Mouse (Mus musculus) limb, embryonic 13.5 days (tissue): ENCODE data around the gene Birc6. TPM values are rescaled to one million over a fixed set of nuclear protein-coding genes. Genes with fewer than 3 reads are reported as not detected.

Experiments used
- ATAC-seq: fragments of 200-750 bp; cut with Nextera tagmentation; 2 replicates; pipeline ENCODE4 v1.8.0; 2017; ENCODE audit warnings: low read depth, moderate number of reproducible peaks, moderate TSS enrichment; ENCODE audit not compliant: low FRiP score
- H3K27ac ChIP-seq: fragments of 300-500 bp; sonication (generic); 2 replicates; pipeline ENCODE4 v1.5.1; 2015; ENCODE audit warnings: inconsistent platforms, mild to moderate bottlenecking, moderate library complexity
- H3K27me3 ChIP-seq: fragments of 300-500 bp; sonication (generic); 2 replicates; pipeline ENCODE4 v1.6.1; 2015; ENCODE audit warnings: mild to moderate bottlenecking, inconsistent platforms
- H3K36me3 ChIP-seq: fragments of 300-500 bp; sonication (generic); 2 replicates; pipeline ENCODE4 v1.6.1; 2015; ENCODE audit warnings: inconsistent platforms, mild to moderate bottlenecking, moderate library complexity
- H3K4me1 ChIP-seq: fragments of 300-500 bp; sonication (generic); 2 replicates; pipeline ENCODE4 v1.6.1; 2015; ENCODE audit warnings: inconsistent platforms
- H3K4me2 ChIP-seq: fragments of 300-500 bp; sonication (generic); replicated peaks from 2 replicates; pipeline ENCODE4 v1.6.1; 2015; ENCODE audit warnings: inconsistent platforms, mild to moderate bottlenecking, moderate library complexity
- H3K4me3 ChIP-seq: fragments of 300-500 bp; sonication (generic); 2 replicates; pipeline ENCODE4 v1.5.1; 2015; ENCODE audit warnings: moderate library complexity, mild to moderate bottlenecking, inconsistent platforms
- H3K9ac ChIP-seq: fragments of 300-500 bp; sonication (generic); 2 replicates; pipeline ENCODE4 v1.6.1; 2015; ENCODE audit warnings: mild to moderate bottlenecking, inconsistent platforms
- H3K9me3 ChIP-seq: fragments of 300-500 bp; sonication (generic); 2 replicates; pipeline ENCODE4 v1.6.1; 2016; ENCODE audit warnings: inconsistent platforms
- WGBS: fragments of 180-500 bp; shearing (Covaris S2); methylation state at CpG from one replicate; pipeline ENCODE4 v1.1.7; 2015; 5-methylcytosine and 5-hydroxymethylcytosine counted together
- polyA plus RNA-seq: library from polyadenylated mRNA; unstranded; fragments of >200 nt; fragmentation: Nextera tagmentation; extraction: Ambion mirVana; gene quantifications from 2 replicates; pipeline ENCODE4 v1.2.1, GENCODE M21; 2015

Birc6 gene
- polyA plus RNA-seq, 1 experiment from 2014 or later, result 104 TPM

- H3K4me1 ChIP-seq, result 0 out of 2 replicates have a peak, but pooled peaks cover 2% of the 10 kb centered on the region
- H3K4me2 ChIP-seq, result no peak overlapping the region
- ATAC-seq, result 0 out of 2 replicates have a peak, but pooled peaks have one; percentile 28
- H3K9me3 ChIP-seq, result no peaks in the 10 kb centered on the region
- H3K36me3 ChIP-seq, result peaks cover 35% of the 10 kb centered on the region
- WGBS, result 53% methylated on average over 5 of the region's 5 CpGs
- no peaks in the 10 kb centered on the region for H3K27me3 ChIP-seq
- no peak overlapping the region for H3K27ac ChIP-seq
- no peak overlapping the region for H3K9ac ChIP-seq
- no peak overlapping the region for H3K4me3 ChIP-seq
These were observed 49.1 kb downstream of the Birc6 start for GRCm38 (mm10) chr17:74577173-74577572.

GRCm38 (mm10) chr17:74579586-74579985, 51.5 kb downstream of the Birc6 start:
- H3K4me2 ChIP-seq, result no peak overlapping the region
- H3K9ac ChIP-seq, result no peak overlapping the region
- 0 out of 2 replicates have a peak, but pooled peaks cover 2% of the 10 kb centered on the region for H3K4me1 ChIP-seq
- H3K27me3 ChIP-seq, result no peaks in the 10 kb centered on the region
- 88% methylated on average over 7 of the region's 7 CpGs for WGBS
- no peak for ATAC-seq
- H3K27ac ChIP-seq, result no peak overlapping the region
- H3K9me3 ChIP-seq, result no peaks in the 10 kb centered on the region
- H3K4me3 ChIP-seq, result no peak overlapping the region
- H3K36me3 ChIP-seq, result peaks cover 30% of the 10 kb centered on the region

DNA sequence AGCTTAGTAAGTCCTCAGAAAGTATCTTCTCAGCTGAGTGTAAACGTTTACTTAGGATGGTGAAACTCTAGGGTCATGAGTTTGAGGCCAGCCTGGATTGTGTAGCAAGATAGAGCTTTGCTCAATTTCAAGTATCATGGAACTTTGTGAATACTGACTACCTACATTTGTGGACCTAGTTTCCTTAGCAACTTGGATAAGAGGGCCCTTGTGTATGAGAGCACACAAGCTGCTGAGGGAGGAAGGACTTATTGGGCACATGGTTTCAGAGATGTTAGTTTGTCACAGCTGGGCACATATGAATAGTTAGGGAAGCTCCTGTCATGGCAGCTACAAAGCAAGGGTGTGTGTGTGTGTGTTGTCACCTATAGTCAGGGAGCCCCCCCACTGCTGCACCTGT, 52.6 kb downstream of the Birc6 start:
- H3K9ac ChIP-seq, result no peak overlapping the region
- no peaks in the 10 kb centered on the region for H3K4me1 ChIP-seq
- no peak overlapping the region for H3K4me2 ChIP-seq
- no peak overlapping the region for H3K27ac ChIP-seq
- no peak overlapping the region for H3K4me3 ChIP-seq
- no peaks in the 10 kb centered on the region for H3K27me3 ChIP-seq
- peaks cover 27% of the 10 kb centered on the region for H3K36me3 ChIP-seq
- 96% methylated on average over 1 of the region's 1 CpGs for WGBS
- ATAC-seq, result no peak
- H3K9me3 ChIP-seq, result no peaks in the 10 kb centered on the region

DNA sequence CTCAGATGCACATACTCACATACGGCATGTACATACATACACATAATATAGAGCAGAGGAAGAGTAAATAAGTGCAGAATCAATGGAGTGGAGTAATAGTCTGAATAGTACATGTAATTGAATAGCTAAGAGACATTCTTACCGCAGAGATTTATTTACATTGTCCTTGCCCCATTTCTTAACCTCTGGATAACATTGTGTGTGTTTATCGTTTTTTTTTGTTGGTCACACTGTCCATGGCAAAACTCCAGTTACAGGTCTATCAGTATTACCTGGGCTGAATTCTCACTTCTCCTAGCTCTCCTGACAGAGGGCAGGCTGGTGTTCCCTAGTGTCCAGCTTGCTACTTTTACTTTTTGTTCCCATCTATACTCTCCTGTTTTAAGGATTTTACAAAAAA, 58.7 kb downstream of the Birc6 start:
- Histone ChIP-seq H3K4me1 (no peaks in the 10 kb centered on the region), H3K9ac (no peak overlapping the region), H3K4me3 (no peak overlapping the region), H3K27me3 (no peaks in the 10 kb centered on the region), H3K27ac (no peak overlapping the region), H3K9me3 (no peaks in the 10 kb centered on the region), H3K4me2 (no peak overlapping the region), H3K36me3 (peaks cover 24% of the 10 kb centered on the region)
- WGBS, result 95% methylated on average over 3 of the region's 3 CpGs
- no peak for ATAC-seq

- no peak for ATAC-seq
- Histone ChIP-seq H3K4me3 (no peak overlapping the region), H3K9ac (no peak overlapping the region), H3K27me3 (no peaks in the 10 kb centered on the region), H3K27ac (no peak overlapping the region), H3K4me1 (no peaks in the 10 kb centered on the region), H3K4me2 (no peak overlapping the region), H3K36me3 (peaks cover 63% of the 10 kb centered on the region), H3K9me3 (no peaks in the 10 kb centered on the region)
- WGBS, result 97% methylated on average over 9 of the region's 9 CpGs
These were observed 70.8 kb downstream of the Birc6 start for GRCm38 (mm10) chr17:74598908-74599307.

- H3K27me3 ChIP-seq, result no peaks in the 10 kb centered on the region
These were observed 71.3 kb downstream of the Birc6 start for GRCm38 (mm10) chr17:74599396-74599795.

DNA sequence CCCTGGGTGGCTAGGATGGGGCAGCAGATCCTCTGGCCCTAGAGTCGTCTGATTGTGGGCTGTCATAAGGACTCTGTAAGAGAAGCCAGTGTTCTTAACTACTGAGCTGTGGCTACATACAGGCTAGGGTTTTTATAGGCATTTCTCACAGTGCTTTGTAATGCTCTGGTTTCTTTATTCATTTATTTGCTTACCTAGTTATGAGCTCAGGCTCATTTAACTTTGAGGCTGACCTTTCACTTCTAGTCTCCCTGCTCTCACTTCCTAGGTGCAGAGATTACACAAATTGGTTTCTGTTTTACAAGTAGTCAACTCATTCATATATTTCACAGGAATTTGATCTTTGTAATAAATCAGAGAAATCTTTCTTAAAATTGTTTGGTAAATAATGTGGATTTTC, 73.1 kb downstream of the Birc6 start:
- no peak overlapping the region for H3K9ac ChIP-seq
- no peak overlapping the region for H3K4me3 ChIP-seq
- H3K4me2 ChIP-seq, result no peak overlapping the region
- H3K27me3 ChIP-seq, result no peaks in the 10 kb centered on the region
- no peaks in the 10 kb centered on the region for H3K9me3 ChIP-seq
- WGBS, result 73% methylated on average over 1 of the region's 1 CpGs
- no peaks in the 10 kb centered on the region for H3K4me1 ChIP-seq
- H3K36me3 ChIP-seq, result peaks cover 61% of the 10 kb centered on the region
- ATAC-seq, result no peak
- H3K27ac ChIP-seq, result no peak overlapping the region

More at GRCm38 (mm10) chr17:74599396-74599795, 71.3 kb downstream of the Birc6 start:
- H3K4me1 ChIP-seq, result no peaks in the 10 kb centered on the region
- no peaks in the 10 kb centered on the region for H3K9me3 ChIP-seq
- no peak overlapping the region for H3K9ac ChIP-seq
- no peak overlapping the region for H3K4me2 ChIP-seq
- H3K36me3 ChIP-seq, result peaks cover 62% of the 10 kb centered on the region
- H3K4me3 ChIP-seq, result no peak overlapping the region
- 93% methylated on average over 2 of the region's 2 CpGs for WGBS
- H3K27ac ChIP-seq, result no peak overlapping the region
- no peak for ATAC-seq

- Histone ChIP-seq H3K9ac (no peak overlapping the region), H3K4me3 (no peak overlapping the region), H3K27ac (no peak overlapping the region), H3K4me1 (no peaks in the 10 kb centered on the region), H3K36me3 (peaks cover 62% of the 10 kb centered on the region), H3K9me3 (no peaks in the 10 kb centered on the region), H3K4me2 (no peak overlapping the region), H3K27me3 (no peaks in the 10 kb centered on the region)
- no peak for ATAC-seq
- 82% methylated on average over 3 of the region's 3 CpGs for WGBS
These were observed 102.7 kb downstream of the Birc6 start for GRCm38 (mm10) chr17:74630798-74631197.

DNA sequence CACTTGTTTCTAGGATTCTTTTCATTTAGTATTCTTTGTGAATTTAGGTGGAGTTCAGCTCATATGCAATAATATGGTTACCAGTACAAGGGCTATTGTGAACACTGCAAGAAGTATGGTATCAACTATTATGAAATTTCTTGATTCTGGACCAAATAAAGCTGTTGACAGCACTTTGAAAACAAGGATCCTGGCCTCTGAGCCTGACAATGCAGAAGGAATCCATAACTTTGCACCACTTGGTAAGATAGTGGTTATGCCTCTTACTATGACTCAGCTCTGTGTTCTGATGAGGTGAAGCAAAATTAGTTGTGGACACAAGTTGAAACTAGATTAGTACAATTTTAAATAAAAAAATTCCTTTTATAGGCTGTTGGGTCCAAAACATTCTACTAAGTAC, 114.3 kb downstream of the Birc6 start:
- no peak for ATAC-seq
- H3K27me3 ChIP-seq, result no peaks in the 10 kb centered on the region
- H3K36me3 ChIP-seq, result peaks cover 68% of the 10 kb centered on the region

GRCm38 (mm10) chr17:74658362-74658761, 130.3 kb downstream of the Birc6 start:
- H3K4me3 ChIP-seq, result no peak overlapping the region
- peaks cover 60% of the 10 kb centered on the region for H3K36me3 ChIP-seq
- no peak for ATAC-seq
- no peaks in the 10 kb centered on the region for H3K27me3 ChIP-seq
- no peak overlapping the region for H3K27ac ChIP-seq
- H3K9ac ChIP-seq, result no peak overlapping the region
- 90% methylated on average over 3 of the region's 3 CpGs for WGBS
- H3K4me2 ChIP-seq, result no peak overlapping the region
- no peaks in the 10 kb centered on the region for H3K4me1 ChIP-seq
- H3K9me3 ChIP-seq, result no peaks in the 10 kb centered on the region

More for the DNA sequence above, 114.3 kb downstream of the Birc6 start:
- no peaks in the 10 kb centered on the region for H3K9me3 ChIP-seq
- H3K4me3 ChIP-seq, result no peak overlapping the region
- no peak overlapping the region for H3K27ac ChIP-seq
- no peaks in the 10 kb centered on the region for H3K4me1 ChIP-seq
- no peak overlapping the region for H3K4me2 ChIP-seq
- H3K9ac ChIP-seq, result no peak overlapping the region

- no peaks in the 10 kb centered on the region for H3K27me3 ChIP-seq
- peaks cover 70% of the 10 kb centered on the region for H3K36me3 ChIP-seq
- no peak for ATAC-seq
- no peak overlapping the region for H3K4me2 ChIP-seq
- WGBS, result no CpG with 5 or more reads among the region's 1 CpGs
- no peaks in the 10 kb centered on the region for H3K4me1 ChIP-seq
- H3K4me3 ChIP-seq, result no peak overlapping the region
- H3K9me3 ChIP-seq, result no peaks in the 10 kb centered on the region
- no peak overlapping the region for H3K27ac ChIP-seq
- H3K9ac ChIP-seq, result no peak overlapping the region
These were observed 139.9 kb downstream of the Birc6 start for GRCm38 (mm10) chr17:74668010-74668409.

DNA sequence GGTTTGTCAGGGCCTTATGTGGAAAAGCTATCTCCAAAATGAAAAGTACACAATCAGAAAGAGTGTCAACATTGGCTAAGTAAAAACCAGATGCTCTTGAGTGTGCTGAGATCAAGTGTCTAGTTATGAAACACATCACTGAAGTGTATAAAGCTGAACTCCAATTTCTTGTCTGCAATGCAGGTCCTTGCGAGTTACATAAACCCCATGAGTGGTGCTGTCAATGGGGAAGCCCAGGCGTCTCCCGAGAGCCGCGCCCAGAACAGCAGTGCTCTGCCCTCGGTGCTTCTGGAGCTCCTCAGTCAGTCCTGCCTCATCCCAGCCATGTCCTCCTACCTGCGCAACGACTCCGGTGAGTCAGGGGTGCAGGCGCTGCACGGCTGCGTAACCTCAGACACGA, 141.9 kb downstream of the Birc6 start:
- Histone ChIP-seq H3K4me3 (no peak overlapping the region), H3K36me3 (peaks cover 60% of the 10 kb centered on the region), H3K9me3 (no peaks in the 10 kb centered on the region), H3K9ac (no peak overlapping the region), H3K27ac (no peak overlapping the region), H3K4me1 (no peaks in the 10 kb centered on the region), H3K4me2 (no peak overlapping the region), H3K27me3 (no peaks in the 10 kb centered on the region)
- WGBS, result 93% methylated on average over 13 of the region's 13 CpGs
- no peak for ATAC-seq

DNA sequence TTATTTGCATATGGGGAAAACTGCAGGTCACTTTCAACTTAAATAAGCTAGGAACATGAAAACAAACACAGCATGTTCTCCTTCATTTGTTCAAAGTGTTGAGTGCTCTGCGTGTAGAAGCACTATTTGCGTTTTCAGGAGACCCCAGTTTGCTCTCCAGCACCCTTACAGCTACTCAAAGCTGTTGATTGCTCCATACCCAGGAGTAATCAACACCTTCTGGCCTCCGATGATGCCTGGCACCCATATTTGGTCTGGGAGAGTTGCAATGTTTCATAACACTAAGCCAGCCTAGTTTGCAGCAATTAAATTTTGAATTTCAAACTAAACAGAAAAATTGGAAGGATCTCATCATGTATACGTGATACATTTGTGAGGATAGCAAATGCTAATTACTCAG, 144.4 kb downstream of the Birc6 start:
- ATAC-seq, result no peak
- no peaks in the 10 kb centered on the region for H3K4me1 ChIP-seq
- WGBS, result 84% methylated on average over 4 of the region's 4 CpGs
- no peak overlapping the region for H3K27ac ChIP-seq
- H3K4me3 ChIP-seq, result no peak overlapping the region
- H3K27me3 ChIP-seq, result no peaks in the 10 kb centered on the region
- H3K36me3 ChIP-seq, result peaks cover 59% of the 10 kb centered on the region
- H3K9me3 ChIP-seq, result no peaks in the 10 kb centered on the region
- H3K9ac ChIP-seq, result no peak overlapping the region
- no peak overlapping the region for H3K4me2 ChIP-seq
